Comparison of ENCODE assay signal across 14 mouse cellular contexts in the genomic region with DNA sequence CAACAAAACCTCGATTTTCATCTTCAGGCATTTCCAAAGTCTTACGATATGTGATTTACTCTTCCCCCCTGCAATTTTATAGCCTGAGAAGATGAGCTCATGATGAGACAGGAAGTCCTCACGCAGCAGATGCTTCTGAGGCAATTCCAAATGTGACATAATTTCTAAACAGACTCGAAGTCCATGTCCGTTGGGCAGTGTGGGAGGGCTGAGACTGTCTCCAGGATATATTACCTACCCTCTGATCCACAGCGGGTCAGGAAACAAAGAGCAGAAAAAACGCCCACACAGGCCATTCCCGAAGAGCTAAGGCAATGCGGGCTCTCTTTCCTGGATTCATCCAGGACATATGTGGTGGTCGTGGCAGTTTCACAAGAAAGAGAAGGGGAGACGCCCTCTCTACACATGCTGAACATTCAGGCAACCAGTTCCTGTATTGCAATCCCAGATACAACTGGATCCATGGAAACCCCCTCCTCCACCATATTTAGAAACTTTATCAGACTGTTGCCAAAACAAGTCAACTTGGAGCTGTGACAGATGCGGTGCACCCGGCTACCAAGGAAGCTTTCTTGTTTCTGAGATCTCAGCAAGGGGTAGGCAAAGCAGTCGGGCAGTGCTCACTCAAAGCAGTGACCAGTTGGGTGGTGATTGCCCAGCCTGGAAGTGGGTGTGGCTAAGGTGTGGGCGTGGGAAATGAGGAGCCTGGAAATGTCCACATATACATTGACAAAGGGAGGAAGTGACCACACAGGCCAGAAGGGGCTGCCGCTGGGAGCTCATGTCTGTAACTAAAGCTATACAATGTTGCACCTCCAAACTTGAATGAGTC. TPM values are rescaled to one million over a fixed set of nuclear protein-coding genes. Genes with fewer than 3 reads are reported as not detected.
DNase-seq lines count a peak whose midpoint lies in the region; ATAC-seq and TF ChIP-seq lines count a peak whose summit lies in the region.
"Had no signal": no experiment of that assay in that cellular context is flagged by ENCODE, and none has a peak within 500 bp of the region (broad histone marks: within the 10 kb centered on the region; RNA-seq: fewer than 3 reads in every experiment).

No protein-coding gene starts in this region.

- H3K4me3 ChIP-seq in heart, embryonic 16.5 days (ENCODE audit: low read length): no peak overlapping the region
- no peak overlapping the region for H3K4me3 ChIP-seq in liver, embryonic 16.5 days (ENCODE audit: low read depth, low read length)
- no peak overlapping the region for H3K4me3 ChIP-seq in liver, embryonic 11.5 days (ENCODE audit: low read depth, low read length)
- H3K4me3 ChIP-seq in small intestine, adult 2 months (ENCODE audit: low read depth, low read length): no peak overlapping the region
- H3K4me3 ChIP-seq: limb, embryonic 12.5 days; midbrain, embryonic 12.5 days had no signal

- peak overlapping the region; percentile 78 for H3K27ac ChIP-seq in heart, embryonic 16.5 days (ENCODE audit: low read length)
- no peak overlapping the region for H3K27ac ChIP-seq in liver, embryonic 16.5 days (ENCODE audit: low read length)
- H3K27ac ChIP-seq in liver, embryonic 11.5 days (ENCODE audit: low read depth, low read length): no peak overlapping the region
- H3K27ac ChIP-seq in small intestine, adult 2 months (ENCODE audit: insufficient read depth, low read depth, low read length): peak overlapping the region; percentile 30
- H3K27ac ChIP-seq: limb, embryonic 12.5 days; midbrain, embryonic 12.5 days had no signal

- peak; percentile 54 for ATAC-seq in heart, embryonic 16.5 days (replicated peaks; ENCODE audit: extremely low read depth, insufficient read depth, low FRiP score)
- peak; percentile 37; the same call in 1 of the 2 replicates for ATAC-seq in liver, embryonic 16.5 days (ENCODE audit: low read depth)
- no peak; the same call in 1 of the 2 replicates for ATAC-seq in liver, embryonic 11.5 days (replicated peaks; ENCODE audit: low FRiP score)

- no peak for TF ChIP-seq POLR2A in small intestine, adult 2 months (IDR thresholded peaks at IDR 0.05; ENCODE audit: low read depth, low read length)

- peaks cover 3% of the 10 kb centered on the region; the same call in 1 of the 2 replicates for H3K9me3 ChIP-seq in heart, embryonic 16.5 days (replicated peaks; ENCODE audit: control insufficient read depth, low read length)
- no peaks in the 10 kb centered on the region for H3K9me3 ChIP-seq in liver, embryonic 16.5 days (replicated peaks; ENCODE audit: control insufficient read depth, low read length)
- no peaks in the 10 kb centered on the region for H3K9me3 ChIP-seq in liver, embryonic 11.5 days (ENCODE audit: control insufficient read depth, low read length)
- H3K9me3 ChIP-seq: limb, embryonic 12.5 days; midbrain, embryonic 12.5 days had no signal

- H3K4me2 ChIP-seq in heart, embryonic 16.5 days (ENCODE audit: low read depth, low read length): no peak overlapping the region
- H3K4me2 ChIP-seq in liver, embryonic 16.5 days (ENCODE audit: low read depth, low read length): no peak overlapping the region
- no peak overlapping the region for H3K4me2 ChIP-seq in liver, embryonic 11.5 days
- H3K4me2 ChIP-seq: limb, embryonic 12.5 days; midbrain, embryonic 12.5 days had no signal

- 56% methylated on average over 16 of the region's 16 CpGs for WGBS in heart, embryonic 16.5 days
- WGBS in liver, embryonic 16.5 days (ENCODE audit: insufficient replicate concordance): 53% methylated on average over 16 of the region's 16 CpGs
- whole genome bisulfite sequencing in liver, embryonic 11.5 days: 64% methylated on average over 16 of the region's 16 CpGs
- WGBS in small intestine, adult 2 months: 68% methylated on average over 16 of the region's 16 CpGs

- H3K27me3 ChIP-seq in heart, embryonic 16.5 days (ENCODE audit: control insufficient read depth, insufficient read depth, low read length): no peaks in the 10 kb centered on the region
- no peaks in the 10 kb centered on the region for H3K27me3 ChIP-seq in liver, embryonic 16.5 days (ENCODE audit: control insufficient read depth, insufficient read depth, low read depth, low read length)
- H3K27me3 ChIP-seq in liver, embryonic 11.5 days (replicated peaks; ENCODE audit: control insufficient read depth, insufficient read depth, low read length): no peaks in the 10 kb centered on the region
- H3K27me3 ChIP-seq in small intestine, adult 2 months (ENCODE audit: control insufficient read depth, insufficient read depth, low read length): no peaks in the 10 kb centered on the region
- H3K27me3 ChIP-seq: limb, embryonic 12.5 days had no signal

- no peaks in the 10 kb centered on the region for H3K36me3 ChIP-seq in heart, embryonic 16.5 days (ENCODE audit: control insufficient read depth, insufficient read depth)
- H3K36me3 ChIP-seq in liver, embryonic 16.5 days (ENCODE audit: control insufficient read depth, insufficient read depth): no peaks in the 10 kb centered on the region
- no peaks in the 10 kb centered on the region for H3K36me3 ChIP-seq in liver, embryonic 11.5 days (ENCODE audit: control insufficient read depth, insufficient read depth, low read length)
- no peaks in the 10 kb centered on the region for H3K36me3 ChIP-seq in small intestine, adult 2 months (ENCODE audit: control insufficient read depth, insufficient read depth, low read length)
- H3K36me3 ChIP-seq: limb, embryonic 12.5 days; midbrain, embryonic 12.5 days had no signal

- H3K4me1 ChIP-seq in heart, embryonic 16.5 days (ENCODE audit: control insufficient read depth, insufficient read depth, low read length): peaks cover 10% of the 10 kb centered on the region
- no peaks in the 10 kb centered on the region for H3K4me1 ChIP-seq in liver, embryonic 16.5 days (ENCODE audit: control insufficient read depth, low read depth, low read length)
- H3K4me1 ChIP-seq in liver, embryonic 11.5 days (replicated peaks; ENCODE audit: control insufficient read depth, insufficient read depth, low read length): no peaks in the 10 kb centered on the region
- peaks cover 11% of the 10 kb centered on the region; the same call in 1 of the 2 replicates for H3K4me1 ChIP-seq in small intestine, adult 2 months (ENCODE audit: control insufficient read depth, insufficient read depth, insufficient read length, low read length)
- H3K4me1 ChIP-seq: midbrain, embryonic 12.5 days had no signal

- H3K9ac ChIP-seq in heart, embryonic 16.5 days (ENCODE audit: low read length): no peak overlapping the region
- no peak overlapping the region for H3K9ac ChIP-seq in liver, embryonic 16.5 days (ENCODE audit: low read depth, low read length)
- H3K9ac ChIP-seq in liver, embryonic 11.5 days (ENCODE audit: low read depth, low read length): no peak overlapping the region
- H3K9ac ChIP-seq: limb, embryonic 12.5 days; midbrain, embryonic 12.5 days had no signal

- no peak for TF ChIP-seq CTCF in small intestine, adult 2 months (IDR thresholded peaks at IDR 0.05; ENCODE audit: extremely low read depth, insufficient read length, insufficient replicate concordance, low read depth, low read length)

- DNase-seq in heart, adult 18-20 months: no peak
- no peak for DNase-seq in liver, embryonic 11.5 days (ENCODE audit: low spot score)
- DNase-seq in kidney, postnatal 4 days: peak; percentile 53 to 73
- no peak for DNase-seq in spleen, postnatal 14 days (ENCODE audit: low spot score in 2 of 2)
- DNase-seq in frontal cortex, postnatal 10 days (ENCODE audit: low spot score in 2 of 2): no peak
- DNase-seq: adrenal gland, adult 2 months; layer of hippocampus, adult 9-11 months; thymus, postnatal 25 days had no signal

RNA-seq across cellular contexts. Expression of gene Bdkrb2, which starts 51.1 kb away (rescaled TPM):
- polyA plus RNA-seq in heart, embryonic 16.5 days (2015; fragmentation: Nextera tagmentation; extraction: Ambion mirVana): 1.2 and 1.4 TPM in 2 replicates
- under 1 TPM; 0.31 to 0.40 TPM for total RNA-seq in heart, adult 18-20 months (2021)
- polyA plus RNA-seq in liver, embryonic 16.5 days (2015; fragmentation: Nextera tagmentation; extraction: Ambion mirVana): 0.04 TPM in 1 of 2 replicates, not detected in the other
- not detected in 2 replicates for polyA plus RNA-seq in liver, embryonic 11.5 days (2014; fragmentation: Nextera tagmentation; extraction: Ambion mirVana)
- polyA plus RNA-seq in small intestine, adult 2 months (2012; rRNA removed): 3.1 and 8.3 TPM in 2 replicates
- total RNA-seq: common myeloid progenitor, adult 5-6 weeks had no signal

RNA-seq across cellular contexts. Expression of gene D430019H16Rik, which starts 58.2 kb away (rescaled TPM):
- 0.26 and 0.32 TPM in 2 replicates for polyA plus RNA-seq in heart, embryonic 16.5 days (2015; fragmentation: Nextera tagmentation; extraction: Ambion mirVana)
- total RNA-seq in heart, adult 18-20 months (2021): under 1 TPM; 0.10 to 0.28 TPM
- polyA plus RNA-seq in liver, embryonic 16.5 days (2015; fragmentation: Nextera tagmentation; extraction: Ambion mirVana): 0.04 and 0.05 TPM in 2 replicates
- 0.49 and 0.93 TPM in 2 replicates for polyA plus RNA-seq in liver, embryonic 11.5 days (2014; fragmentation: Nextera tagmentation; extraction: Ambion mirVana)
- polyA plus RNA-seq in small intestine, adult 2 months (2012; rRNA removed): 0.53 and 0.75 TPM in 2 replicates
- total RNA-seq: common myeloid progenitor, adult 5-6 weeks had no signal

Comparison
In these comparisons a context has a peak if more than half of its experiments do, and no peak if none do; other contexts are left out.
1. H3K27ac ChIP-seq: peak in heart, embryonic 16.5 days (single experiment) and small intestine, adult 2 months (single experiment); none in liver, embryonic 16.5 days (single experiment) and liver, embryonic 11.5 days (single experiment).
2. DNase-seq: peak in kidney, postnatal 4 days (2 of 2); none in heart, adult 18-20 months (0 of 2), liver, embryonic 11.5 days (single experiment), spleen, postnatal 14 days (0 of 2) and frontal cortex, postnatal 10 days (0 of 2).